Mouse (Mus musculus): ENCODE measurements around the gene Ipmk.

- no peak for TF ChIP-seq POLR2A (IDR thresholded peaks at IDR 0.05; ENCODE audit: borderline replicate concordance, extremely low read depth, insufficient read depth, insufficient read length, poor library complexity, severe bottlenecking)
- no peak for TF ChIP-seq CTCF (IDR thresholded peaks at IDR 0.05; ENCODE audit: borderline replicate concordance, extremely low read depth, insufficient read depth, insufficient read length)
Observed at GRCm38 (mm10) chr10:71339463-71339862, 8.1 kb upstream of the Ipmk start.
